ENCODE assay signal across 8 mouse cellular contexts in genomic region chr12:98181729-98182128, GRCm38 (mm10).
DNase-seq lines count a peak whose midpoint lies in the region; ATAC-seq lines count a peak whose summit lies in the region.

No protein-coding gene starts in this region.

- peaks cover 15% of the 10 kb centered on the region for H3K4me1 ChIP-seq in forebrain, embryonic 13.5 days
- peaks cover 3% of the 10 kb centered on the region; the same call in 1 of the 2 replicates for H3K4me1 ChIP-seq in hindbrain, embryonic 13.5 days (replicated peaks)
- no peaks in the 10 kb centered on the region for H3K4me1 ChIP-seq in midbrain, embryonic 11.5 days (ENCODE audit: control insufficient read depth, insufficient read depth, low read length)

- H3K27me3 ChIP-seq in forebrain, embryonic 13.5 days = no peaks in the 10 kb centered on the region
- 0 out of 2 replicates have a peak, but pooled peaks cover 7% of the 10 kb centered on the region for H3K27me3 ChIP-seq in hindbrain, embryonic 13.5 days
- no peaks in the 10 kb centered on the region for H3K27me3 ChIP-seq in midbrain, embryonic 11.5 days (ENCODE audit: control insufficient read depth, insufficient read depth, low read length)

- WGBS in forebrain, embryonic 13.5 days = 10% methylated on average over 9 of the region's 9 CpGs
- WGBS in hindbrain, embryonic 13.5 days = 11% methylated on average over 9 of the region's 9 CpGs
- 17% methylated on average over 9 of the region's 9 CpGs for WGBS in midbrain, embryonic 11.5 days

- no peaks in the 10 kb centered on the region for H3K9me3 ChIP-seq in forebrain, embryonic 13.5 days (replicated peaks)
- H3K9me3 ChIP-seq in hindbrain, embryonic 13.5 days = no peaks in the 10 kb centered on the region
- no peaks in the 10 kb centered on the region for H3K9me3 ChIP-seq in midbrain, embryonic 11.5 days (ENCODE audit: control insufficient read depth, low read length)

- intact Hi-C loops in gastrocnemius, postnatal 36 days (cut with DNase I) = no loop called here

- no peak overlapping the region for H3K9ac ChIP-seq in forebrain, embryonic 13.5 days
- H3K9ac ChIP-seq in hindbrain, embryonic 13.5 days = no peak overlapping the region; the same call in 1 of the 2 replicates
- H3K9ac ChIP-seq in midbrain, embryonic 11.5 days (ENCODE audit: low read length) = no peak overlapping the region

- H3K4me3 ChIP-seq in forebrain, embryonic 13.5 days = no peak overlapping the region
- no peak overlapping the region for H3K4me3 ChIP-seq in hindbrain, embryonic 13.5 days
- no peak overlapping the region for H3K4me3 ChIP-seq in midbrain, embryonic 11.5 days (ENCODE audit: low read depth, low read length)

- H3K4me2 ChIP-seq in forebrain, embryonic 13.5 days = peak overlapping the region; percentile 38; the same call in 1 of the 2 replicates
- peak overlapping the region; percentile 25 for H3K4me2 ChIP-seq in hindbrain, embryonic 13.5 days
- no peak overlapping the region for H3K4me2 ChIP-seq in midbrain, embryonic 11.5 days

- peak; percentile 69 for ATAC-seq in forebrain, embryonic 13.5 days
- ATAC-seq in hindbrain, embryonic 13.5 days (ENCODE audit: low FRiP score) = 0 out of 2 replicates have a peak, but pooled peaks have one; percentile 46
- peak; percentile 54 for ATAC-seq in midbrain, embryonic 11.5 days (ENCODE audit: low FRiP score)

- peak; percentile 5 for DNase-seq in gastrocnemius, postnatal 10 days
- no peak for DNase-seq in gastrocnemius, postnatal 36 days
- peak; percentile 25 for DNase-seq in c-Kit-positive CD71-negative TER-119-negative erythroid progenitor cells, embryonic 14.5 days (ENCODE audit: low read depth)
- DNase-seq in layer of hippocampus, postnatal 36 days = peak; percentile 30 to 41
- peak; percentile 96 for DNase-seq in midbrain, embryonic 11.5 days (ENCODE audit: low spot score, missing footprints)
- DNase-seq in telencephalon, adult 2 months (ENCODE audit: low read depth, low spot score) = peak; percentile 67

- no peak overlapping the region for H3K27ac ChIP-seq in forebrain, embryonic 13.5 days
- H3K27ac ChIP-seq in hindbrain, embryonic 13.5 days = no peak overlapping the region
- no peak overlapping the region for H3K27ac ChIP-seq in midbrain, embryonic 11.5 days (ENCODE audit: low read depth, low read length)

- H3K36me3 ChIP-seq in forebrain, embryonic 13.5 days (ENCODE audit: poor library complexity, severe bottlenecking) = no peaks in the 10 kb centered on the region
- no peaks in the 10 kb centered on the region for H3K36me3 ChIP-seq in hindbrain, embryonic 13.5 days
- no peaks in the 10 kb centered on the region for H3K36me3 ChIP-seq in midbrain, embryonic 11.5 days (ENCODE audit: control insufficient read depth, insufficient read depth, low read length)

Comparison
In these comparisons a context has a peak if more than half of its experiments do, and no peak if none do; other contexts are left out.
1. DNase-seq: peak in gastrocnemius, postnatal 10 days (single experiment), c-Kit-positive CD71-negative TER-119-negative erythroid progenitor cells, embryonic 14.5 days (single experiment), layer of hippocampus, postnatal 36 days (2 of 2), midbrain, embryonic 11.5 days (single experiment) and telencephalon, adult 2 months (single experiment); none in gastrocnemius, postnatal 36 days (0 of 2).
2. Peak in every context shown above with its lines, with median percentiles within 50 percentile points of each other: ATAC-seq.